Mouse (Mus musculus): ENCODE measurements around the gene Hmgcll1.
A peak's percentile ranks its signal among the peaks of the same experiment; 100 is the strongest.

Hmgcll1 gene

DNA sequence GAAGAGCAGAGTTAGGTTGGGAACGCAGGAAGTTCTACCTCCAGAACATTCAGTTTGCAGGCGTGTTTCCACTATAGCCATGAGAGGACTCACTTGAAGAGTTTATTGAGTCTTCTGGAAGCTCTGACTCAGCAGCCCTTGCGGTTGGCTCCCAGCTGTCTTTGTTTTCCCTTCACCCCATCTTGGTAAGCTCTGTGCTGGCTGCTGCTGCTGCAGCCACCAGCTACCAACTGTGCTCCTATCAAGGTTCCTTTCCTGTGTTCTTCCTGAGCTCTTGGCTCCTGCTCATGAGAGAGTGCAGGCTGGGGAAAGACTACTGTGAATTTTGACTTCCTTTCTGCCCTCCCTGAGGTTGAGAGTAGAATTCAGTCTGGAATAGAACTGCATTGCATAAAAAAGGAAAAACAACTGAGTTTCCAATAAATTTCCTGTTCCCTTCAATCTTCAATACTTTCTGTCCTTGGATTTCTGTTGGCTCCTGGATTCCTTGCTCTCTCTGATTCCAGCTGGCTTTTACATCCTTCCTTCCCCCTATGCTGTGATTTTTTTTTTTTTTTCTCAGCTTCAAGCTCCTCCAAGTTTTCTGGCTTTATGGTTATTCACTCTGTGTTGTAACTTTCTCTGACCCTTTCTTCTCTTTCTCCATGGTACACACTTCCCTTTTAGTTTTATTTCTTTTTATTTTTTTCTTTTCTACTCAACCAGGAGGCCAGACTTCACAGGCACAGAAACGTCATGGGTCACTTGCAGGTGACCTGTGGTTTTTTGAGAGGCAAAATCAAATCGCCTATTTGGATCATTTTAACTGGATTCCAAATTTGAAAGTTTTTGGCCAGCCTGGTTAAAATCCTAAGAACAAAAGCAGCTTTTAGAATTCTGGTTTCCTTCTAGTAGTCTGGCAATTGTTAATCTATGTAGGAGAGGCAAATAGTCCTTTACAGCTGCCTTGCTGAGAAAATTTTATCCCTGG lies 9.9 kb downstream of the Hmgcll1 start:
- TF ChIP-seq GATA4 (IDR thresholded peaks at IDR 0.05; ENCODE audit: insufficient replicate concordance, low read length): peak; percentile 69; the same call in 1 of the 2 replicates

DNA sequence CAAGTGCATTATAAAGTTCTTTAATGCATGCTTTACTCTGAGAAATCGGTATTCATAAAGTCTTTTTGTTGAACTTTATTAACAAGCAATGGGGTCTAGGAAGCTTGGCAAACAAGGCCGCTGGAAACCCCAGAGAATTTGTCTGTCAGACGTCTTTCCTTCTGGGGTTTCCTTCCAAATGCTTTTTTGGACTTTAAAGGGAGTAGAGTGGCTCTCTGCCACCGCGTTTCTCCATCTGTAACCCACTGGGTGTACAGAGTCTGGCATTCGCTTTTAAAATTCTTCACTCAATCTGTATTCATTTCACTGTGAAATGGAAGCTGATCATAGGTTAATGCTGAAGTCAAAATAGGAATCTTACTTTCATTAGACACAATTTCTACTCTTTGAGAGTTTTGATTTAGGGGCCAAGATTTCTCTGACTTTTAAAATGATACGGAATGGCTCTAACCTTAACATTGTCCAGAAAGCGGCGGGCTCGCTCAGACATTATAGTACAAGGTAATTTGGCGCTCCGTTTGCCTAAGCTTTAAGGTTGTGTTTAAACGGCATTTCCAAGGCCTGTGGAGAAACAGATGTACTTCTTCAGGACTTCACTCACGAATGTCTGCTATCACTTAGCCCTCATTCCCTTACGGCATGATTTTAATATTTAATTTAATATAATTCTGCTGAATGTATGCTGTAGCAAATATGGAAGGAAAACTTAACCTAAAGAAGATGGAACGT lies 15.0 kb downstream of the Hmgcll1 start:
- no peak for TF ChIP-seq GATA4 (IDR thresholded peaks at IDR 0.05; ENCODE audit: insufficient replicate concordance, low read length)

GRCm38 (mm10) chr9:76035058-76035457 lies 20.4 kb downstream of the Hmgcll1 start:
- TF ChIP-seq GATA4 (IDR thresholded peaks at IDR 0.05; ENCODE audit: insufficient replicate concordance, low read length): no peak

DNA sequence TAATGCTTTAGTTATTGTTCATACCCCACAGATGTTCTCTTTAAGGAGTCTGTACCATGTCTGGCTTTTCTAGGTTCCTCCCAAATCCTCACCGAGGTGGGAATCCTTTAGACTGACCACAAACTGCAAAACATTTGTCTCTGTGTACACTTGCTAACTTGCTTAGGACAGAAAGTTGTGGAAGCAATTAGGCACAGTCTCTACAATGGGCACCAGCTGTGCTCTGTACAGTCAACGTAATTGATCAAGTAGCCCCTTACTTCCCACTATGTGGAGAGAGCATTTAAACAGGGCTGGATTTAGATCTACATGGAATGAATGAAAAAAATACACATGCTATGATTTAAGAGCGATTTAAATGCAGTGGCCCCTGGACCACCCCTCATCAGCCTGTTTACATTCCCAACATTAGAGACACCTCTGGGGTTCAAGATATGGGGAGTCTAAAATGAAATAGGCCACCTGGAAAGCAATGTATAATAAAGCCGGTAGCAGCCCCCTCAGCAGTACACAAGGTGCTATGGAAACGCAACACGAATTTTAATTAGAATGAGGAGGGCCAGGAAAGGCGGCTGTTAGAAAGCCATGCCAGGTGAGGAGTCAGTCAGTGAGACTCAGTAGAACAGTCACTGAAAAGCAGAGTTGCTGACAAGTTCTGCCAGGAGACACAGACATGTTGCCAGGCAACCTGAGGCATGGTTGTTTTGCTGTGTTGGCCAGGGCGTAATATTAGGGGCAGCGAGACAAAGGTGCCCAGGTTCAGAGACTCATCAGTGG lies 23.9 kb downstream of the Hmgcll1 start:
- TF ChIP-seq GATA4 (IDR thresholded peaks at IDR 0.05; ENCODE audit: insufficient replicate concordance, low read length): no peak

GRCm38 (mm10) chr9:76039711-76040110 lies 25.1 kb downstream of the Hmgcll1 start:
- no peak for TF ChIP-seq GATA4 (IDR thresholded peaks at IDR 0.05; ENCODE audit: insufficient replicate concordance, low read length)

- no peak for TF ChIP-seq GATA4 (IDR thresholded peaks at IDR 0.05; ENCODE audit: insufficient replicate concordance, low read length)
Measured at GRCm38 (mm10) chr9:76043341-76043740, 28.7 kb downstream of the Hmgcll1 start.

DNA sequence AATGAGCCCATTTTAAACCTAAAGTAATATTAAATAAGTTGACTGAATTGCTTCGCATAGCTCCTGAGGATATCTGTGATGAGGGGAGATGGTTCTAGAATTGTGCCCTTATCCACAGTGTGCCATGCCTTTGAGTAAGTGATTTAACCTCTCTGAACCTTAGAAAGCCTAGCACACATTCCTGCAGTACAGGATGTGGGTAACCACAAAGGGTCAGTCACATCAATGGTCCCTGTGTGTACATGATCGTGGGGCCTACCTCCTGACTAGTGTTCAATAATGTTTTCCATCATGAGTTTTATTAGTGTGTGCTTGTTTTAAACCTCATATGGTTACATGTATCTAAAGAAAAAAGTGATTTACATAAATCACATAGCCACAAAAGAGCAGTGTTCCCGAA lies 46.3 kb downstream of the Hmgcll1 start:
- no peak for TF ChIP-seq GATA4 (IDR thresholded peaks at IDR 0.05; ENCODE audit: insufficient replicate concordance, low read length)

GRCm38 (mm10) chr9:76061492-76061891 lies 46.8 kb downstream of the Hmgcll1 start:
- TF ChIP-seq GATA4 (IDR thresholded peaks at IDR 0.05; ENCODE audit: insufficient replicate concordance, low read length): no peak

DNA sequence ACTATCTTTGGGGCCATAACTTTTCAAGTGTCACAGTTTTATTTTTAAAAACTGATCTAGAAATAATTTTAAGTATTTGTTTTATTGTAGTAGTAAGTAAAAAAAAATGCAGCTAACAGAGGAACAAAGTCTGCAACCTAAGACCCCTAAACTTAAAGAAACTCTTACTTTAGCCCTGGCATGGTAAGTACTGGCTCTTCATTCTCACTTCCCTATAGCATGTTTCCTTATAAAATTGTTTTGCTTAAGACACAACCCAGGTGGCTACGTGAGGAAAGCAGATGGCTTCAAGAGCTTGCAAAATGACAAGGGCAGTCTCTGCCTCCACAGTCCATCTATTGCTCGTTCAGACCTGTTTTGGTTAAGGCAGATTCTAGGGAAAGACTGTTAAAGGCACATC lies 49.5 kb downstream of the Hmgcll1 start:
- TF ChIP-seq GATA4 (IDR thresholded peaks at IDR 0.05; ENCODE audit: insufficient replicate concordance, low read length): no peak

DNA sequence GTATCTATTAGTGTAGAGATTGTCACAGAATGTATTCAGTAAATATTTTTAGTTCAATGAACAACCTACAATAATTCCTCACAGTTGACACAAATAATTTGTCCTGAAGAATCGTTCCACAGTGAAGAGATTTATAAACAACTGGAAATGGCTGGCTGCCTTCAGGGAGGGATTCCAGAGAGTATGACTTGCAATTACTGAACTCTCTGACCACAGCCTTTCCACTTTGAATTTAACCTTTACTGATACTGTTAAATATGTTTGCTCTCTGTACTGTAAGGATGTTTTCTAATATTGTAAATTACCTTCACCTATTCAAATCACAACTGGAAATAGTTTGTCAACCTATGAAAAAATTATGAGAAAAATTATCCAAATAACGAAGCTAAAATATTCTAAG lies 76.9 kb downstream of the Hmgcll1 start:
- no peak; the same call in 1 of the 2 replicates for TF ChIP-seq GATA4 (IDR thresholded peaks at IDR 0.05; ENCODE audit: insufficient replicate concordance, low read length)

DNA sequence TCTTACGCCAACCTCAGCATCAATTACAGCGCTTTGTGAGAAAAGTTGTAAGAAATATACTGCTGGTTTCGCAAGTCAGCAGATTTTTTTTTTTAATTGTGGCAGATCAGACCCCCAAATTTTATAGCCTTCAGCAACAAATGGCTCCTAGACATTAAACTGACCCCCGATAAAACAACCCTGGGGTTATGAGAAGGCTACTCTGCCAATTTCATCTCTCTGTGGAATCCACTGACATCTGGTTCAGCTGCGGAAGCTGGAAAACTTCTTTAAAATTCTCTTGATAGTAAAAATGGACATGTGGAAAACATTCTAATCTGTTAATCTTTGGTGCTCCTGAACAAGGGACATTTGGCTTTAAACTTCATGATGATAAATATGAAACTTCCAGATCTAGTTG lies 82.6 kb downstream of the Hmgcll1 start:
- no peak for TF ChIP-seq GATA4 (IDR thresholded peaks at IDR 0.05; ENCODE audit: insufficient replicate concordance, low read length)

- TF ChIP-seq GATA4 (IDR thresholded peaks at IDR 0.05; ENCODE audit: insufficient replicate concordance, low read length): no peak
Measured at GRCm38 (mm10) chr9:76099981-76100380, 85.3 kb downstream of the Hmgcll1 start.

GRCm38 (mm10) chr9:76104846-76105245 lies 90.2 kb downstream of the Hmgcll1 start:
- TF ChIP-seq GATA4 (IDR thresholded peaks at IDR 0.05; ENCODE audit: insufficient replicate concordance, low read length): no peak

GRCm38 (mm10) chr9:76124249-76124648 lies 109.6 kb downstream of the Hmgcll1 start:
- no peak for TF ChIP-seq GATA4 (IDR thresholded peaks at IDR 0.05; ENCODE audit: insufficient replicate concordance, low read length)

GRCm38 (mm10) chr9:76129353-76129752 lies 114.7 kb downstream of the Hmgcll1 start:
- TF ChIP-seq GATA4 (IDR thresholded peaks at IDR 0.05; ENCODE audit: insufficient replicate concordance, low read length): no peak
